Mouse (Mus musculus) erythroid progenitor cell, adult 5-6 weeks (primary cell): ENCODE measurements at regions not wholly inside any gene's neighbourhood (a gene's known extent, or its start where the extent isn't known, plus 50 kb on each side); places are given as distances from the start of the nearest gene placed in this dataset.

Source experiments
- ATAC-seq: replicated peaks from 2 replicates; pipeline ENCODE4 v1.8.0; 2016; ENCODE audit warnings: moderate number of reproducible peaks, mild to moderate bottlenecking, moderate TSS enrichment, inconsistent platforms; ENCODE audit not compliant: poor library complexity, low FRiP score, severe bottlenecking

GRCm38 (mm10) chr2:146792844-146793420 is 62.7 kb upstream of the Kiz start:
- no peak for ATAC-seq

- no peak for ATAC-seq
Measured at GRCm38 (mm10) chr2:146802973-146803372, 52.7 kb upstream of the Kiz start.
